Mouse (Mus musculus) limb, embryonic 12.5 days (tissue): ENCODE results near the gene P4htm. TPM values are rescaled to one million over a fixed set of nuclear protein-coding genes. Genes with fewer than 3 reads are reported as not detected.

Experiments
- ATAC-seq: fragments of 200-750 bp; cut with Nextera tagmentation; 2 replicates; pipeline ENCODE4 v1.8.0; 2017; ENCODE audit warnings: low read depth, moderate TSS enrichment; ENCODE audit not compliant: insufficient number of reproducible peaks, insufficient read depth, low FRiP score, low TSS enrichment
- H3K27ac ChIP-seq: fragments of 300-500 bp; sonication (generic); 2 replicates; pipeline ENCODE4 v1.5.1; 2016; ENCODE audit warnings: mild to moderate bottlenecking, moderate library complexity
- H3K27me3 ChIP-seq: fragments of 300-500 bp; sonication (generic); 2 replicates; pipeline ENCODE4 v1.6.1; 2016; ENCODE audit warnings: mild to moderate bottlenecking, moderate library complexity
- H3K36me3 ChIP-seq: fragments of 300-500 bp; sonication (generic); 2 replicates; pipeline ENCODE4 v1.6.1; 2016; ENCODE audit warnings: mild to moderate bottlenecking, moderate library complexity
- H3K4me1 ChIP-seq: fragments of 300-500 bp; sonication (generic); replicated peaks from 2 replicates; pipeline ENCODE4 v1.6.1; 2016
- H3K4me2 ChIP-seq: fragments of 300-500 bp; sonication (generic); 2 replicates; pipeline ENCODE4 v1.6.1; 2016; ENCODE audit warnings: mild to moderate bottlenecking, moderate library complexity
- H3K4me3 ChIP-seq: fragments of 300-500 bp; sonication (generic); replicated peaks from 2 replicates; pipeline ENCODE4 v1.5.1; 2016; ENCODE audit warnings: mild to moderate bottlenecking
- H3K9ac ChIP-seq: fragments of 300-500 bp; sonication (generic); replicated peaks from 2 replicates; pipeline ENCODE4 v1.6.1; 2016; ENCODE audit warnings: mild to moderate bottlenecking, moderate library complexity
- H3K9me3 ChIP-seq: fragments of 300-500 bp; sonication (generic); 2 replicates; pipeline ENCODE4 v1.6.1; 2016; ENCODE audit warnings: mild to moderate bottlenecking, moderate library complexity
- WGBS: fragments of 180-500 bp; shearing (Covaris S2); methylation state at CpG from one replicate; pipeline ENCODE4 v1.1.7; 2016; 5-methylcytosine and 5-hydroxymethylcytosine counted together
- microRNA counts: library from miRNA; unstranded; fragments of <30 nt; microRNA quantifications from one replicate; lab custom pipeline; 2017
- microRNA-seq: library from miRNA; unstranded; fragments of <30 nt; microRNA quantifications from one replicate; pipeline ENCODE4, GENCODE M21; 2017
- polyA plus RNA-seq: library from polyadenylated mRNA; unstranded; fragments of >200 nt; fragmentation: Nextera tagmentation; extraction: Ambion mirVana; gene quantifications from 2 replicates; pipeline ENCODE4 v1.2.1, GENCODE M21; 2016

Gene P4htm
- polyA plus RNA-seq, 1 experiment from 2014 or later: 11.7 TPM

DNA sequence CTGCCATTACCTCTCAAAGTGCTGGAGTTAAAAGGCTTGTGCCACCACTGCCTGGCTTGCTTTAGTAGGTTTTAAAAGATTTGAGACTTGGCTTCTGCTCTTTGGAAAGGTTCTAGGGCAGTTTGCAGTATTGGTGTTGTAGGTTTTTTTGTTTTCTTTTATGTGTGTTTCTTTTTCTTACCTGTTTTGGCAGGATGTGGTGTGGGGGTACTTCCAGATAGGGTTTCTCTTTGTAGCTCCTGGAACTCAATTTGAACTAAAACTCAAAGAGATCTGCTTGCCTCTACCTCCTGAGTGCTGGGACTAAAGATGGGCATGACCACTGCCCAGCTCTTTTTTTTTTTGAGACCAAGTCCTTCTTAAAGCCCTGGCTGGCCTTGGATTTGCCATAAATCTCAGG, 56.6 kb downstream of the P4htm start:
- Histone ChIP-seq H3K4me1 (no peaks in the 10 kb centered on the region), H3K4me2 (no peak overlapping the region), H3K27me3 (no peaks in the 10 kb centered on the region), H3K36me3 (peaks cover 93% of the 10 kb centered on the region), H3K4me3 (no peak overlapping the region), H3K9ac (no peak overlapping the region), H3K9me3 (no peaks in the 10 kb centered on the region), H3K27ac (no peak overlapping the region)
- ATAC-seq: no peak

DNA sequence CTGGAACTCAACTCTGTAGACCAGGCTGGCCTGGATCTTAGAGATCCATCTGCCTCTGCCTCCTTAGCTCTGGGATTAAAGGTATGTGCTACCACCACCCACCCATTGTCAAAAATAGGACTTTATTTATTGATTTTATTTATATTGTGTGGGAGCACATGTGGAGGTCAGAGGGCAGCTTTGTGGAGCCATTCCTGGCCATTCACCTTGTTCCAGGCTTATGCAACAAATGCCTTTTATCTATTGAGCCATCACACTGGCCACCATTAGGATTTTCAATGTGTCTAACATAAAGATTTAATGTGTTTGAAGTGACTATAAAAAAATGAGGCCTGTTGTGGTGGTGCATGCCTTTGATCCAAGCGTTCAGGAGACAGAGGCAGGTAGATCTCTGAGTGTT, 66.0 kb downstream of the P4htm start:
- Histone ChIP-seq H3K27me3 (no peaks in the 10 kb centered on the region), H3K36me3 (peaks cover 87% of the 10 kb centered on the region), H3K4me2 (no peak overlapping the region), H3K9ac (no peak overlapping the region), H3K4me3 (no peak overlapping the region), H3K9me3 (no peaks in the 10 kb centered on the region), H3K27ac (no peak overlapping the region), H3K4me1 (no peaks in the 10 kb centered on the region)
- 88% methylated on average over 1 of the region's 1 CpGs for WGBS
- no peak for ATAC-seq

DNA sequence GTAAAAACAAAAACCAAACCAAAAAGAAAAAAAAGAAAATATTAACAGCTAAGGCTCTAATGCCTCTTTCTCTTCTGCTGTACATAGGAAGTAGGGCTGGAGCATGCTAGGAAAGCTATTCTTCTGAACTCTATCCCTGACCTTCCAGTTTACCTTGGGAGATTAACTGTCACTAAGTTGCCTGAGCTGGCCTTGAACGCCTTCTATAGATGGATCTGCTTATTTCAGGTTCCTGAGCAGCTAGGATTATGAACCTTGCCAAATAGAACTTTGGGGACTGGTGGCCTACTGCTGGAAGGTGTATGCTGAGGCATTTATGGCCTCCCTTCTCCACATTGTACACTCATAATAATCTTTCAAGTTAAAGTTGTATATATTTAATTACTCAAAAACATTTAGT, 66.5 kb downstream of the P4htm start:
- Histone ChIP-seq H3K4me2 (no peak overlapping the region), H3K4me1 (no peaks in the 10 kb centered on the region), H3K9ac (no peak overlapping the region), H3K9me3 (no peaks in the 10 kb centered on the region), H3K36me3 (peaks cover 82% of the 10 kb centered on the region), H3K27ac (no peak overlapping the region), H3K27me3 (no peaks in the 10 kb centered on the region), H3K4me3 (no peak overlapping the region)
- WGBS: 88% methylated on average over 1 of the region's 1 CpGs
- ATAC-seq: no peak

MicroRNAs within 50 kb of the gene (microRNA counts, 519-probe panel; counts per million panel counts)
- 5,378 counts per million, percentile 55 among the panel's probes with 10 or more counts for microRNA mmu-miR-191 (lab: Ali Mortazavi, UCI)
- microRNA mmu-miR-425 (lab: Ali Mortazavi, UCI): 4,972 counts per million, percentile 48 among the panel's probes with 10 or more counts

Small RNA genes within 50 kb of the gene (microRNA-seq; reads per million reads assigned to microRNA genes)
- not detected for gene Gm24083
- not detected for gene Mir191
- gene Mir425: 1,901 reads per million, percentile 81 among the genes with 10 or more reads in this experiment

Other genes starting within 250 kb of the P4htm start
- gene Usp4, start 249.8 kb downstream of the P4htm start, polyA plus RNA-seq: 117 and 118 TPM in 2 replicates
- gene 1700102P08Rik, start 204.9 kb downstream of the P4htm start, polyA plus RNA-seq: 0.81 and 0.91 TPM in 2 replicates
- gene Ccdc36, start 169.2 kb downstream of the P4htm start, polyA plus RNA-seq: 2.1 and 2.4 TPM in 2 replicates
- not detected in 2 replicates for gene BC048562, start 161.2 kb downstream of the P4htm start, polyA plus RNA-seq
- gene Ccdc71, start 137.1 kb downstream of the P4htm start, polyA plus RNA-seq: 44.6 and 49.5 TPM in 2 replicates
- 33.0 and 36.0 TPM in 2 replicates for gene Klhdc8b, start 136.1 kb downstream of the P4htm start, polyA plus RNA-seq
- 40.8 and 43.7 TPM in 2 replicates for gene Lamb2, start 117.9 kb downstream of the P4htm start, polyA plus RNA-seq
- gene Usp19, start 107.1 kb downstream of the P4htm start, polyA plus RNA-seq: 99.3 and 99.7 TPM in 2 replicates
- gene Qars, start 90.0 kb downstream of the P4htm start, polyA plus RNA-seq: 106 and 112 TPM in 2 replicates
- 156 and 159 TPM in 2 replicates for gene Qrich1, start 80.9 kb downstream of the P4htm start, polyA plus RNA-seq
- gene Impdh2, start 37.4 kb downstream of the P4htm start, polyA plus RNA-seq: 201 and 213 TPM in 2 replicates
- 50.6 and 53.8 TPM in 2 replicates for gene Ndufaf3, start 30.2 kb downstream of the P4htm start, polyA plus RNA-seq
- gene Dalrd3, start 27.8 kb downstream of the P4htm start, polyA plus RNA-seq: 197 and 230 TPM in 2 replicates
- gene Wdr6, start 18.9 kb downstream of the P4htm start, polyA plus RNA-seq: 237 TPM in 2 replicates
- gene Arih2, start 51.7 kb upstream of the P4htm start, polyA plus RNA-seq: 54.6 and 61.3 TPM in 2 replicates
- gene Slc25a20, start 64.4 kb upstream of the P4htm start, polyA plus RNA-seq: 40.7 and 43.2 TPM in 2 replicates
- 34.8 and 35.5 TPM in 2 replicates for gene Prkar2a, start 91.6 kb upstream of the P4htm start, polyA plus RNA-seq
- 144 and 146 TPM in 2 replicates for gene Ip6k2, start 186.1 kb upstream of the P4htm start, polyA plus RNA-seq
- 19.3 and 21.6 TPM in 2 replicates for gene Nckipsd, start 210.7 kb upstream of the P4htm start, polyA plus RNA-seq
- gene Celsr3, start 228.7 kb upstream of the P4htm start, polyA plus RNA-seq: 0.14 and 0.30 TPM in 2 replicates